Mouse (Mus musculus) bone marrow macrophage, adult 2 months (primary cell): ENCODE results near the gene Net1. TPM values are rescaled to one million over a fixed set of nuclear protein-coding genes. Genes with fewer than 3 reads are reported as not detected.
A peak's percentile ranks its signal among the peaks of the same experiment; 100 is the strongest.
"Not testable (repeated sequence)": the region's sequence is repeated elsewhere in the genome, so short reads cannot be mapped to it uniquely, and the experiment has no call there.

Experiments used
- H3K27ac ChIP-seq: 2 replicates; pipeline ENCODE4 v1.5.1; 2012; ENCODE audit warnings: low read depth, low read length; ENCODE audit not compliant: insufficient read depth
- H3K4me1 ChIP-seq: 2 replicates; pipeline ENCODE4 v1.6.1; 2012; ENCODE audit warnings: low read length; ENCODE audit not compliant: control insufficient read depth, insufficient read depth
- H3K4me3 ChIP-seq: 2 replicates; pipeline ENCODE4 v1.5.1; 2012; ENCODE audit warnings: mild to moderate bottlenecking, low read length, moderate library complexity; ENCODE audit not compliant: insufficient read depth
- CTCF ChIP-seq: IDR thresholded peaks from 2 replicates; pipeline ENCODE4 v1.5.1; 2012; ENCODE audit warnings: low read depth, mild to moderate bottlenecking, low read length, moderate library complexity
- POLR2A ChIP-seq: IDR thresholded peaks from 2 replicates; pipeline ENCODE4 v1.6.1; 2012; ENCODE audit warnings: mild to moderate bottlenecking, low read depth, low read length, borderline replicate concordance
- polyA plus RNA-seq: library from polyadenylated mRNA; stranded (reverse); fragments of >200 nt; gene quantifications from 2 replicates; pipeline ENCODE4 v1.2.4, GENCODE M21; 2012; ENCODE audit not compliant: missing spikeins, insufficient read depth, insufficient read length

The Net1 gene
- polyA plus RNA-seq, 1 experiment, result 5.8 TPM

DNA sequence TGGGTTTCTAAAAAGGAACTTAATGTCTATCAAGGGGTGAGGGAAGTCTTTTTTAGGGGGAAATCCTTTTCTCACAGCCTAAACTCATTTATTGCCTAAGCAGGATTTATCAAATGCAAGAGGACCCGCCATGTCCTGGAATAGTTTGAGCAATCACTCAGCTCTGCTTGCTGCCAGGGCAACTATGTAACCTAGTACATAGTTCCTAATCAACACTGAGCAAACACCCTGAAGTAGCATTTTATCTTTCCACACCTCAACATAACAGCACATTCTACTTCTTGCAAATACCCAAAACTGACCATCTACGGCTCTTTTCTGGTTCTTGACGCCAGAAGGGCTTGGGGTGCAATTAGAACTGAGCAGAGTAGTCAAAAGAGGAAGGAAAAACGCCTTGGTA is 9.8 kb downstream of the Net1 start:
- no peak overlapping the region for H3K27ac ChIP-seq
- TF ChIP-seq CTCF, result no peak
- no peak for TF ChIP-seq POLR2A
- H3K4me3 ChIP-seq, result no peak overlapping the region

DNA sequence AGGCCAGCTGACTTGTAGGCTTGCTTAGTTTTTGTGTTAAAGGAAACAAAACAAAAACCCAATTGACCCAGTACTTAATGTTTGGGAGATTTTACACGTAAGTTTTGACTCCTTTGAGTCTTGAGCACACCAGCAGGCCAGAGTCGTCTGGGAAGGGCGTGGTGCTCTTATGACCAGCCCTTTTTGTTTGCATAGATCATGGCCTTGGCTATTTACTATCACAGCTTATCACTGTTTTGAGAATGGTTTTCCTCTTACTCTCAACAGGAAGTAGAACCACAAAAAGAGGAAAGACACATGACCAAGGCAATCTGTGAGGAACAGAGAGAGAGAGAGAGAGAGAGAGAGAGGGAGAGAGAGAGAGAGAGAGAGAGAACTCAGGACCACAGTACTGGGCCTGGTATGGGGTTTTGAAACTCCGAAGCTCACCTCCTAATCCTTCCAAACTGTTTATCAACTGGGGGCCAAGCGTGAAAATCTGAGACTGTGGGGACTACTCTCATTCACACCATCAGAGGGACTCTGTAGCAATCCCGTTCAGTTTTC is 10.8 kb downstream of the Net1 start:
- Histone ChIP-seq H3K4me1 (peaks cover 18% of the 10 kb centered on the region), H3K4me3 (no peak overlapping the region), H3K27ac (no peak overlapping the region)
- TF ChIP-seq CTCF, result no peak
- TF ChIP-seq POLR2A, result no peak

More for the DNA sequence above, 9.8 kb downstream of the Net1 start:
- peaks cover 18% of the 10 kb centered on the region for H3K4me1 ChIP-seq

DNA sequence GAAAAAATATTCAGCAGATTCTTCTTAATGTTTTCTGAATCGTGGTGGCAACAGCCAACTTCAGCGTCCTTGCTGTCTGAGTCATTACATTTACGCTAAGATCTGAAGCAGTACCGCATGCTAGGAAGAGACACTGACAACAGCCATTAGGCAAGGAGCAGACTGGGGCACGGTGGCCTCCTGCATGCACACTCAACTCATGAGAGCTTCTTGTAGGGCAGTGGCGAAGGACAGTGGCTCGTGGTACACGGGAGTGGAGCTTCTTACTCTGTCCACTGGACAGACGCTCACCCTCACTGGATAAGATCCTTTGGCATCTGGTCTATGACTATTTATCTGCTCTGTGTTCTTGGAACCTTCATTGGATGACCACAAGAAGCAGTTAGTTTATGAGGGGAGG is 18.7 kb downstream of the Net1 start:
- TF ChIP-seq POLR2A (no peak), CTCF (no peak)
- Histone ChIP-seq H3K4me3 (no peak overlapping the region), H3K4me1 (peaks cover 16% of the 10 kb centered on the region)

DNA sequence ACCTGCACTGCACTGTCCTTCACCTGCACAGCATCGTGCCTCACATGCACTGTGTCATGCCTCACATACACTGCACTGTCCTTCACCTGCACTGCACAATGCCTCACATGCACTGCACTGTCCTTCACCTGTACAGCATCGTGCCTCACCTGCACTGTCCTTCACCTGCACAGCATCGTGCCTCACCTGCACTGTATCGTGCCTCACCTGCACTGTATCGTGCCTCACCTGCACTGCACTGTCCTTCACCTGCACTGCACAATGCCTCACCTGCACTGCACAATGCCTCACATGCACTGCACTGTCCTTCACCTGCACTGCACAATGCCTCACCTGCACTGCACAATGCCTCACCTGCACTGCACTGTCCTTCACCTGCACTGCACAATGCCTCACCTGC is 19.8 kb downstream of the Net1 start:
- not testable (repeated sequence) for H3K4me3 ChIP-seq, H3K27ac ChIP-seq
- H3K4me1 ChIP-seq, result peaks cover 16% of the 10 kb centered on the region

More for the DNA sequence above, 18.7 kb downstream of the Net1 start:
- no peak overlapping the region for H3K27ac ChIP-seq

DNA sequence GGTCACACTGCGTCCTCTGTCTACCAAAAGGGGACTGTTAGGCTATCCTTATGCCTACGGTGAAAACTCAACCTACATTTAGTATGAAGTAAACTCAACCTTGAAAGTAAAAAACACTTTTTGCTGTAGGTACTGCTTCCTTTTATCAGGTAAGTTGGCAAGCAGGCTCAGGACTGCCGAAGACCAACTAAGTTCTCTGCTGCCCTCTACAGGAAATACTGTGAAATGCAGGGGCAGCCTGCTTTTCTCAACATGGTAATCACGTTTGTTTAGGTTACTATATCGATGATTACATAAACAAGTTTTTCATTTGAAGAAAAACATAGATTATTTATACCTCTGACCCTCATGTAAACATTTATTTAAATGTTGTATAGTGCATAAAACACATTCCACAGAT is 21.1 kb downstream of the Net1 start:
- no peak overlapping the region for H3K27ac ChIP-seq
- peak; percentile 44 for TF ChIP-seq CTCF
- TF ChIP-seq POLR2A, result no peak
- peaks cover 18% of the 10 kb centered on the region for H3K4me1 ChIP-seq
- no peak overlapping the region for H3K4me3 ChIP-seq

DNA sequence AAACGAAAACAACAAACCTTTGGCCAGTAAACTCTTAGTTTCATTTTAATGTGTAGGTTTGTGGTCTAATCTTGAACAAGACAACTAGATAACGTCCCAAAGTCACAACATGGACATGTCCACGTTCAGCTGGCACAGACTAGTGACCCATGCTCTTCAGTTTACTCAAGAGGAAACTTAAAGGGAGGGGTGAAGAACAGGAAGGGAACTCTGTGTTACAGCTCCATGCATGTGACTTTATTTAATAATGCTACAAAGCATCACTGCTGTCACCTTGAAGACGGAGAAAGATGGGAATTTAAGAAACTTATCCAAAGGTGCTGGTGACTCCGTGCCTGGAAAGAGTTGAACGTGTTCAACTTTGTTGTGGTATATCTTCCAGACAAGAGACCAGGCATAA is 22.0 kb downstream of the Net1 start:
- TF ChIP-seq CTCF, result no peak
- no peak for TF ChIP-seq POLR2A
- Histone ChIP-seq H3K4me3 (no peak overlapping the region), H3K4me1 (peaks cover 20% of the 10 kb centered on the region), H3K27ac (no peak overlapping the region)

DNA sequence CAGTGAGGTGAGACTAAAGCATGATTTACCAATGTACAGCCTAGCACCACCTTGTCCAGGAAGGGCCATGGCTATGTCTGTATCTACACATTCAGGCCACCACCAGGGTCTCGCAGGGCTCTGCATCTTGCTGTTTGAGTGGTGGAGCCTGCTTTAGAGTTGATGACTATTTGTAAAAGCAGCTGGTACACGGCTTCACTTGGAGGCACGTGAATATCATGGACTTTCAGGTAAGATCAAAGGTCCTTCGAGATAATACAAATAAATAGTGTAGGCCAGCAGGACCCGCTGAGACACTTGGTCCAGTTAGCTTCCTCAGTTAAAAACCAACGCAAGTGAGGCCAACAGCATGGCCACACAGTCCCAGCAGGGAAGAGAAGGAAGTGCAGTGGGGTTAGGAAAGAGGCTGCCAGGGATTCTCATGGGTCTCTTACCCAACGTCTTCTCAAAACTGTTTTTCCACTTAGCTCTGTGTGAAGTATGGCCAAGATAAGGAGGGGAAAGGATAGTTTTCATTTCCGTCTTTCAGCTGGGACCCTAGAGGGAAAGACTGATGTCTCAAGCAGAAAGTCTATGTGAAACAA is 22.5 kb downstream of the Net1 start:
- H3K4me3 ChIP-seq, result no peak overlapping the region
- no peak overlapping the region for H3K27ac ChIP-seq
- TF ChIP-seq CTCF (no peak), POLR2A (no peak)
- H3K4me1 ChIP-seq, result peaks cover 20% of the 10 kb centered on the region

DNA sequence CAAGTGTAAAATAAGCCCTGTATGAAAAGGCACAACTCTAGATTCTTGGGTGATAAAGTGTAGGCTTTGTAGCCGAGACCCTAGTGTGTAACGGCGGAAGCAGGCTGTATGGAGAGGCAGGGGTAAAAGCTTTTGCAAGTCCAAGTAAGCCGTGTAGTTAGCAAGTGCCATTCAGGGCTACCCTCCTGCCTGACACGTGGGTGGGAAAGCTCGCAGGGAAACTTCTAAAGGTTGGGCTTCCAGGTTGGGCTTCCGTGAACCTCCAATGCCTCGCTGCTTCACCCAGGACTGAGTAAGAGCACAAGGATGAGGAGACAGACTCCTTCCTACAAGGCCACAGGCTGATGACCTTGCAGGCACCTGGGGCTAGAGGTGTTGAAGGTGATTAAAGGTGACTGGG is 23.5 kb downstream of the Net1 start:
- H3K4me1 ChIP-seq, result peaks cover 18% of the 10 kb centered on the region
- no peak for TF ChIP-seq CTCF
- no peak for TF ChIP-seq POLR2A
- H3K27ac ChIP-seq, result no peak overlapping the region
- H3K4me3 ChIP-seq, result no peak overlapping the region

DNA sequence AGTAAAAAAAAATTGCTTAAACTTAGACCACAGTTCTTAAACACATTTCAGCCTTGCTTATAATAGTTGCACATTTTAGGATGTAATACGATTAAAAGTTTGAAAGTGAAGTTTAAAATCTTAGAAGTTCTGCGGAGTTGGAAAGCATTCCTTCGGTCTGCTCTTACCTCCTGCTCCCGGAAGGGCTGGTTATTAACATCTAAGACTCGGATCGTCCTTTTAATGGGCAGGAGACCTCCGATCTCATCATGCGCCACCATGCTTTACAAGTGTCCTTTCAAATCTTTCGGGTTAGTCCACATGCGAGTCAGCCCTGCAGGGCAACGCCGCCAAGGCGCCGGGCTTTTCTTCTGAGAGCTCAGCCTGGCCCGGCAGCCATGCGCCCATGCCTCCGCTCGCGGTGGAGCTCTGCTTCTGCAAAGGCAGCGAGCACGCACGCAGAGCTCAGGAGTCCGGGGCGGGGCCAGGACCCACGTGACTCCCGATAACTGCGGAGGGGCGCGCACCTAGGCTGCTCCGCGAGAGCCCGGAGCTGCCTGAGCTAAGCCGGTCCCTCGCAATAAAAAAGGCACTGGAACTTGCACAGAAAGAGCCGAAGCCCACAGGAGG is 24.8 kb downstream of the Net1 start:
- peak overlapping the region; percentile 77 for H3K4me3 ChIP-seq
- H3K27ac ChIP-seq, result no peak overlapping the region
- peaks cover 18% of the 10 kb centered on the region for H3K4me1 ChIP-seq
- peak; percentile 76; the same call in 1 of the 2 replicates for TF ChIP-seq POLR2A
- no peak for TF ChIP-seq CTCF

DNA sequence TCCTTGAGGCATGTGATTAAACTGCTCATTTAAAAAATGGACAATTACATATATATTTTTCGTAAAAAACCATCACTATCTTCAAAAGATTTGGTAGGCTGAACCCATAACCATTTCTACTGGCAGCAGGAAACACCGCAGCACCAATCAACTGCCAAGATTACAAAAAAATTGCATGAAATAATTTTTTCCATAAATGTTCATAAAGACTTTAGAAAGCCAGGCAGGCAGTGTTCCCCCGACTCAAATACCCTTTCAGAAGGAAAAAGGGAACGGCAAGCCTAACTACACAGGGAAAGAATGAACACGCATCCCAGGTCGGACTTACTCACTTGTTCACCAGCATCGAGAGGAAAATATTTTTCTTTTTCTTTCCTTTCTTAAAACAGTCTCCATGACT is 25.4 kb downstream of the Net1 start:
- Histone ChIP-seq H3K4me3 (peak overlapping the region; percentile 50), H3K27ac (no peak overlapping the region), H3K4me1 (peaks cover 18% of the 10 kb centered on the region)
- no peak for TF ChIP-seq POLR2A
- no peak for TF ChIP-seq CTCF
